Mouse (Mus musculus): ENCODE measurements around the gene Dynlt1b.
"Not testable (repeated sequence)": the region's sequence is repeated elsewhere in the genome, so short reads cannot be mapped to it uniquely, and the experiment has no call there.

The Dynlt1b gene

GRCm38 (mm10) chr17:6429945-6430344 is at the start of gene Dynlt1b:
Gene Dynlt1b (plus strand): TSS chr17:6430112.
- peak; percentile 99 for DNase-seq (ENCODE audit: low spot score)

GRCm38 (mm10) chr17:6380182-6380841 is 49.6 kb upstream of the Dynlt1b start:
- not testable (repeated sequence) for DNase-seq (ENCODE audit: low spot score)

- DNase-seq (ENCODE audit: low spot score) = not testable (repeated sequence)
Measured at GRCm38 (mm10) chr17:6381071-6381682, 48.7 kb upstream of the Dynlt1b start.

- not testable (repeated sequence) for DNase-seq (ENCODE audit: low spot score)
Measured at GRCm38 (mm10) chr17:6386927-6387326, 43.0 kb upstream of the Dynlt1b start.

GRCm38 (mm10) chr17:6387380-6387911 is 42.5 kb upstream of the Dynlt1b start:
- DNase-seq (ENCODE audit: low spot score) = not testable (repeated sequence)

- not testable (repeated sequence) for DNase-seq (ENCODE audit: low spot score)
Measured at GRCm38 (mm10) chr17:6389463-6389862, 40.4 kb upstream of the Dynlt1b start.

- DNase-seq (ENCODE audit: low spot score) = not testable (repeated sequence)
Measured at GRCm38 (mm10) chr17:6390731-6391130, 39.2 kb upstream of the Dynlt1b start.

- DNase-seq (ENCODE audit: low spot score) = not testable (repeated sequence)
Measured at GRCm38 (mm10) chr17:6391736-6392135, 38.2 kb upstream of the Dynlt1b start.

GRCm38 (mm10) chr17:6392473-6393340 is 37.2 kb upstream of the Dynlt1b start:
- not testable (repeated sequence) for DNase-seq (ENCODE audit: low spot score)

GRCm38 (mm10) chr17:6398079-6398478 is 31.8 kb upstream of the Dynlt1b start:
- DNase-seq (ENCODE audit: low spot score) = not testable (repeated sequence)

GRCm38 (mm10) chr17:6398816-6399215 is 31.1 kb upstream of the Dynlt1b start:
- DNase-seq (ENCODE audit: low spot score) = not testable (repeated sequence)

GRCm38 (mm10) chr17:6399281-6400096 is 30.4 kb upstream of the Dynlt1b start:
- DNase-seq (ENCODE audit: low spot score) = not testable (repeated sequence)

- not testable (repeated sequence) for DNase-seq (ENCODE audit: low spot score)
Measured at GRCm38 (mm10) chr17:6400097-6400489, 29.8 kb upstream of the Dynlt1b start.

GRCm38 (mm10) chr17:6404493-6404892 is 25.4 kb upstream of the Dynlt1b start:
- DNase-seq (ENCODE audit: low spot score) = not testable (repeated sequence)

- not testable (repeated sequence) for DNase-seq (ENCODE audit: low spot score)
Measured at GRCm38 (mm10) chr17:6406972-6407371, 22.9 kb upstream of the Dynlt1b start.

- DNase-seq (ENCODE audit: low spot score) = not testable (repeated sequence)
Measured at GRCm38 (mm10) chr17:6410713-6411213, 19.1 kb upstream of the Dynlt1b start.

- DNase-seq (ENCODE audit: low spot score) = not testable (repeated sequence)
Measured at GRCm38 (mm10) chr17:6417118-6417517, 12.8 kb upstream of the Dynlt1b start.

GRCm38 (mm10) chr17:6420557-6420956 is 9.4 kb upstream of the Dynlt1b start:
- not testable (repeated sequence) for DNase-seq (ENCODE audit: low spot score)

GRCm38 (mm10) chr17:6421547-6422326 is 8.2 kb upstream of the Dynlt1b start:
- not testable (repeated sequence) for DNase-seq (ENCODE audit: low spot score)

GRCm38 (mm10) chr17:6422370-6422769 is 7.5 kb upstream of the Dynlt1b start:
- DNase-seq (ENCODE audit: low spot score) = not testable (repeated sequence)
